20 mouse cellular contexts compared by ENCODE assay signal in genomic region chr1:90779072-90779471, GRCm38 (mm10).
DNase-seq lines count a peak whose midpoint lies in the region.
"Had no signal": no experiment of that assay in that cellular context is flagged by ENCODE, and none has a peak within 500 bp of the region (broad histone marks: within the 10 kb centered on the region; RNA-seq: fewer than 3 reads in every experiment).

No protein-coding gene starts in this region.

- DNase-seq in adrenal gland, adult 2 months: peak; percentile 63
- DNase-seq in adrenal gland, adult 18-20 months (ENCODE audit: low spot score in 2 of 2): no peak
- DNase-seq in heart, adult 11 months: peak; percentile 82
- no peak for DNase-seq in heart, adult 8-10 months (ENCODE audit: low spot score)
- peak; percentile 88 for DNase-seq in Muller cell, postnatal 12 days (ENCODE audit: inconsistent ontology term)
- DNase-seq in adrenal gland, postnatal 14 days: peak; percentile 69
- DNase-seq in kidney, postnatal 10 days: no peak
- no peak for DNase-seq in T-cell, adult 2 months (ENCODE audit: low spot score)
- DNase-seq: cerebellum, adult 11 months; cerebellum, postnatal 25 days; gastrocnemius, postnatal 25 days; heart, postnatal 14 days; kidney, adult 8-10 months; kidney, postnatal 25 days; layer of hippocampus, postnatal 36 days; liver; lung, adult 2 months; right cerebral cortex, postnatal 4 days; thymus, adult 18-20 months; thymus, postnatal 25 days had no signal

Comparison
In these comparisons a context has a peak if more than half of its experiments do, and no peak if none do; other contexts are left out.
1. DNase-seq: peak in adrenal gland, adult 2 months (single experiment), heart, adult 11 months (single experiment), Muller cell, postnatal 12 days (single experiment) and adrenal gland, postnatal 14 days (single experiment); none in adrenal gland, adult 18-20 months (0 of 2), heart, adult 8-10 months (single experiment), kidney, postnatal 10 days (single experiment) and T-cell, adult 2 months (single experiment).